Mouse (Mus musculus) kidney, adult 2 months (tissue): ENCODE measurements around the gene Cd207. TPM values are rescaled to one million over a fixed set of nuclear protein-coding genes. Genes with fewer than 3 reads are reported as not detected.

ENCODE experiments used
- DNase-seq: peaks from one replicate; pipeline ENCODE4 v3.0.0; 2021
- H3K27ac ChIP-seq: fragments of 200-500 bp; 2 replicates; pipeline ENCODE4 v1.5.1; 2012; ENCODE audit warnings: low read depth, low read length, control low read depth, inconsistent platforms; ENCODE audit not compliant: insufficient read depth
- H3K27me3 ChIP-seq: fragments of 200-500 bp; replicated peaks from 2 replicates; pipeline ENCODE4 v1.6.1; 2012; ENCODE audit warnings: mild to moderate bottlenecking, moderate library complexity, low read length, inconsistent platforms; ENCODE audit not compliant: control insufficient read depth, insufficient read depth
- H3K36me3 ChIP-seq: fragments of 200-500 bp; 2 replicates; pipeline ENCODE4 v1.6.1; 2012; ENCODE audit warnings: mild to moderate bottlenecking, moderate library complexity, low read length, inconsistent platforms; ENCODE audit not compliant: control insufficient read depth, insufficient read depth
- H3K4me1 ChIP-seq: fragments of 200-500 bp; 2 replicates; pipeline ENCODE4 v1.6.1; 2011; ENCODE audit warnings: low read length; ENCODE audit not compliant: control insufficient read depth, insufficient read depth
- H3K4me3 ChIP-seq: fragments of 200-500 bp; 2 replicates; pipeline ENCODE4 v1.5.1; 2011; ENCODE audit warnings: mild to moderate bottlenecking, low read depth, low read length, control low read depth; ENCODE audit not compliant: insufficient read depth
- CTCF ChIP-seq: fragments of 200-500 bp; conservative IDR thresholded peaks from 2 replicates; pipeline ENCODE4 v1.5.1; 2011; ENCODE audit warnings: low read depth, mild to moderate bottlenecking, control low read depth, low read length, moderate library complexity, mixed read lengths; ENCODE audit not compliant: insufficient read depth, insufficient read length
- POLR2A ChIP-seq: fragments of 200-500 bp; IDR thresholded peaks from one replicate; pipeline ENCODE4 v1.6.1; 2011; ENCODE audit warnings: low read depth, low read length, control low read depth
- WGBS: fragments of 180-500 bp; shearing (Covaris S2); methylation state at CpG from one replicate; pipeline ENCODE4 v1.1.7; 2018; 5-methylcytosine and 5-hydroxymethylcytosine counted together
- polyA plus RNA-seq: library from polyadenylated mRNA; depleted of rRNA; stranded (reverse); fragments of >200 nt; gene quantifications from 2 replicates; pipeline ENCODE4 v1.2.3, GENCODE M21; 2012

Gene Cd207
- polyA plus RNA-seq, 1 experiment, result 0.28 TPM

DNA sequence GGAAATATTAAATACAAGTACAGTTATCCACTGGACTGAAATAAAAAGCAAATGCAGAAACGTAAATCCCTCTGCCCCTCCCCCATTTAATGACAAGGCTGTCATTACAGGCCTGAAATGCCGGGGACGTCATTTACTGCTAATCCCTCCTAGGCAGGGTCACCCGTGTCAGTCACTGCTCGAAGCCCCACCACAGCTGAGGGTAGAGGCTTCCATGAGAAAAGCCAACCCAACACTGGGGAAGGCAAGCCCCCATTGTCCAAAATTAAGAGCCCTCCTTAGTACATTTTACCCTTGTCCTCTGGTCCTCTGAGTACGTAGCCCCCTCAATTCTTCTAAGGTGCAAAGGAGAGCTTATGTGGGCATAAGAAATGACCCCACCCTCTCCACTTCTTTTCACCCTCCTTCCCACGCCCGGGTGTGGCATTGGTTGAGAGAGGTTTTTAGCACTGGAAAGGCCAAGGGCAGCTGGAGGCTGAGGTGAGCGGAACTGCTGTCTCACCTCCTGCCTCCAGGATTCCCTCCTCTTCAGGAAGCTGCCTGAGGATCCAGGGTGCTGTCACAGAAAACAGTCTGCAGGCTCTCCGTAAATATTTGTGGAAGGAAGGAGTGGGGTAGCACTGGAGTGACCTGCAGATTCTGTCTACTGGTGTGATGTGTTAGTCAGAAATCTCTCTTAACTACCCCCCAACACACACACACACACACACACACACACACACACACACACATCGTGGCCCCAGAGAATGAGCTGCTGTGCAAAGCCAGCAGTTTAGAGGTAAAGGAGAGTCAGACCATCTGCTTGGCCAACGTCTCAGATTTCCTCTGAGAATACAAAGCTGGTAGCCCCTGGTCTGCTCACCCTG, 35.8 kb upstream of the Cd207 start:
- H3K27me3 ChIP-seq, result peaks cover 12% of the 10 kb centered on the region
- 11% methylated on average over 12 of the region's 12 CpGs for WGBS

DNA sequence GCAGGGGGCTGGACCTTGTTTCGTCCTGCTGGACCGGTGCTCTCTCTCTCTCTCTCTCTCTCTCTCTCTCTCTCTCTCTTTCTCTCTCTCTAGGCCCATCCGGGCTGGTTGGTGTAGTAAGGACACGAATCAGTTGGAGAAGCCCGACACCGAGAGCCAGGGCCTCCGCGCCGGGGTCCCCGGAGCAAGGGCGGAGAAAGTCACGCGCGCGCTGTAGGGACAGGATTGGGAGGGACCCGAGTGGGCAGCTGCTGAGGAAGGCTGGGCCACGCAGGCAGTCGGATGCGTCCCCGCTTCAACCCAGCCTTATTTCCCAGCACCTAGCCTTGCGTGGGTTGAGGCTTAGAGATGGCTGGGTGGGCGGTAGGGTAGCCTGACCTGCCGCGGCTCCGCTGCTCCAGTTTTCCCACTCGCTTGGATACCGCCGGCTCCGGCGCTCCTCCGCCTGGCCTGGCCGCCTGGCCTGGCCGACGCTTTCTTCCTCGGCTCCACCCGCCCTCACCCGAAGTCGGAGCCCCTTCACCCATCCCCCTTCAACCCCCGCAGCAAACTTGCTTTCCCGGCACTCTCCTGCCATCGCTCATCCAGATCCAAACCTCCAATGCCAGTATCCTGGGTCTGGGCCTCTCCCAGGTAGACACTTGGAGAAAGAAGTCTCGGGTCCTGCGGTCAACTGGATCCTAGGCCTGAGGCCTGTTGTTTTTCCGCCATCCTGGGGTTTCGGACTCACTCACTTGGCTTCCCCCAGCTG, 34.2 kb upstream of the Cd207 start:
- WGBS, result 6% methylated on average over 45 of the region's 45 CpGs
- no peak overlapping the region for H3K4me3 ChIP-seq
- no peak for TF ChIP-seq CTCF
- no peak for TF ChIP-seq POLR2A
- DNase-seq, result no peak
- H3K27me3 ChIP-seq, result peaks cover 12% of the 10 kb centered on the region
- H3K36me3 ChIP-seq, result no peaks in the 10 kb centered on the region
- H3K4me1 ChIP-seq, result no peaks in the 10 kb centered on the region
- H3K27ac ChIP-seq, result no peak overlapping the region

More for the DNA sequence above, 35.8 kb upstream of the Cd207 start:
- no peak overlapping the region for H3K4me3 ChIP-seq
- DNase-seq, result no peak
- H3K36me3 ChIP-seq, result no peaks in the 10 kb centered on the region
- H3K27ac ChIP-seq, result no peak overlapping the region
- H3K4me1 ChIP-seq, result no peaks in the 10 kb centered on the region
- TF ChIP-seq POLR2A (no peak), CTCF (no peak)

DNA sequence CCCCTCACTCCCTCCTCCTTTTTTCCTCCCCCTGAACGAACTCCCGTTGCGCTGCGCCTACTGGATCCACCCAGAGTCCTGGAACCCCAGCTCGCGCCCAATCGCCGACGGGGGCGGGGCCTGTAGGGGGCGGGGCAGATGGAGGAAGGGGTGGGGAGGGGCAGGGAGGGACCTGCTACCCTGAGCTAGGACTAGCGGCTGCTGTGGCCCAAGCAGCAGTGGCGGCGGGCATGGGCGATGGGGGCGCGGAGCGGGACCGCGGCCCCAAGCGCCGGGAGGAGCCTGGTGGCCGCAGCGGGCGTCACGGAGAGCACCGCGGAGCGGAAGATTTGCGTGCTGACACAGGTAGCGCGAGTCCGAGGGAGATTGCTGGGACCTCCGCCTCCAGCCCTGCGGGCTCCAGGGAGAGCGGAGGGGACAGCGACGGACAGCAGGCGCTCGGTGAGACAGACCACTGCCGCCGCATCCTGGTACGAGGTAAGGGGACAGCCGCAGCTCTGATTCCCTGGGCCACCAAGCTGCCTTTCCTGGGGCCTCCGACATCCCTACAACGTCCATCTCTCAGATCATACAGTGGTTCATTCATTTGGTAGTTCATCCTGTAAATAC, 33.5 kb upstream of the Cd207 start, which contains the start of gene Vax2:
Gene Vax2 (plus strand): TSS at position 198 of the 609 bp plus-strand sequence.
- Histone ChIP-seq H3K4me3 (peak within 1 kb of the TSS; percentile 14; the same call in 1 of the 2 replicates), H3K36me3 (no peaks in the 10 kb centered on the region), H3K4me1 (no peaks in the 10 kb centered on the region), H3K27ac (no peak within 1 kb of the TSS), H3K27me3 (peaks cover 12% of the 10 kb centered on the region)
- DNase-seq, result peak; percentile 73
- WGBS, result 2% methylated on average over 41 of the region's 46 CpGs
- no peak for TF ChIP-seq POLR2A

DNA sequence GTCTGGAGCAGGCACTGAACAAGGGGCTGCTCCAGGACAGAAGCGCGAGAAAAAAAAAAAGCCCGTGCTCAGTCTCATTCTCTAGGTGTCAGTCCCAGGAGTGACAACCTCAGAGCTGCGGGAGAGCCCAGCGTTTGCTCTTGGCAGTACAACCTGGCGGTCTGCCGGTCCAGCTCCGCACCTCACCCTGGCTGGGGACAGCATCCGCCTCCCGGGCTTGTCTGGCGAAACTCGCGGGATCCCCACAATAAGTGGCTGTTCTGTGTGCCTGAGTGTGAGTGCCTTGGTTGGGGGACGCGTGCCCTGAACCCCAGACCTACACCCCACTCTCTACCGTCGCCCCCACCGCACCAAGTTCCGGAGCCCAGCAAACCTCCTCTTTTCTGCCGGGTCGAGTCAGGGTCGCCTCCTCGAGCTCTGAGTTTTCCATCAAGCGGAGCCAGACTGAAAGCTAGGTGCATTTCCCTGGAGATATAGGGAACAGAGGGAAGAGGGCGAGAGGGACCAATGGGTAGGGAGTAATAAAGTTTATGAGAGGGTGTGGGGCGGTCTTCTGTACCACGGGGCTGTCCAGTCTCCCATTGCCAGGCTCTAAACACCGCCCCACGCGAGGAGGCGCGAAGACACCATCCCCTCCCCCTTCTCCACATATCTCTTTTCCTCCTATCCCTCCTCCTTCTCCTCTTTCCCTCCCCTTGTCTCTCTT, 32.9 kb upstream of the Cd207 start:
- no peaks in the 10 kb centered on the region for H3K36me3 ChIP-seq
- peaks cover 7% of the 10 kb centered on the region for H3K27me3 ChIP-seq
- 2% methylated on average over 32 of the region's 32 CpGs for WGBS
- H3K4me1 ChIP-seq, result no peaks in the 10 kb centered on the region
- no peak for DNase-seq
- peak overlapping the region; percentile 14; the same call in 1 of the 2 replicates for H3K4me3 ChIP-seq
- H3K27ac ChIP-seq, result no peak overlapping the region
- TF ChIP-seq POLR2A, result no peak
- no peak for TF ChIP-seq CTCF

DNA sequence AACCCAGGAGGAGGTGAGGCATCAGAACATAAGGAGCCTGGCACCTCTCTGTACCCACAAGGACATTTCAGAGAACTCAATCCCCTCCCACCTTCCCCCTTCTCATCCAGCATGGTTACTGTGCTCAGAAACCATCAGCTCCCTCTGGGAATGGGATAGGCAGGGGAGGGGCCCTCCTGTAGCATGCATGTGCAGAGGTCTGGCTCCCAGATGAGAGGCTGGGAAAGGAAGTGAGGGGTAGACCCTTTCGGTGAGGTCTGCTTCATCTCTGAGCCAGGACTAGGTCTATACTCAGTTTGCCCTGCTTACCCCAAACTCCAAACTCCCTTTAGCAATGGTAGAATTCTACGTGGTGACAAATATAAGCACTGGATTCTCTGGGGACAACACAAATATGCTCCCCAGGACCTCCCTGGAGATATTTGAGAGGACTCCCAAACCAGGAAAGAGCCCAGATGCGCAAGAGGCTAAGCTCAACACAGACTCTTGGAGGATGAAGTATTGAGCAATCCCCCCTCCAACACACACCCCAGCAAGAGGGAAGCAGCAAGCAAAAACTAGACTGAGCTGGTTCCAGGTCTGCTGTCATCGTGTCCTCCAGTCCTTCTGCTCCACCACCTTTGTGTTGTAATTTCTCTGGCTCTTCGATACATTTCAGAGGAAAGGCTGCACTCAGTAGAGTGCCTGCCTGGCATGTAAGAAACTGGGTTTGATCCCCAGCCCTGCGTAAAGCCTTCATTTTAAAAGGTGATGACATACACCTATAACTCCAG, 30.3 kb upstream of the Cd207 start:
- H3K4me1 ChIP-seq, result no peaks in the 10 kb centered on the region
- H3K27ac ChIP-seq, result no peak overlapping the region
- H3K4me3 ChIP-seq, result no peak overlapping the region
- no peaks in the 10 kb centered on the region for H3K36me3 ChIP-seq
- no peak for DNase-seq
- WGBS, result 6% methylated on average over 6 of the region's 6 CpGs
- no peak for TF ChIP-seq POLR2A
- TF ChIP-seq CTCF, result no peak
- H3K27me3 ChIP-seq, result peaks cover 6% of the 10 kb centered on the region

DNA sequence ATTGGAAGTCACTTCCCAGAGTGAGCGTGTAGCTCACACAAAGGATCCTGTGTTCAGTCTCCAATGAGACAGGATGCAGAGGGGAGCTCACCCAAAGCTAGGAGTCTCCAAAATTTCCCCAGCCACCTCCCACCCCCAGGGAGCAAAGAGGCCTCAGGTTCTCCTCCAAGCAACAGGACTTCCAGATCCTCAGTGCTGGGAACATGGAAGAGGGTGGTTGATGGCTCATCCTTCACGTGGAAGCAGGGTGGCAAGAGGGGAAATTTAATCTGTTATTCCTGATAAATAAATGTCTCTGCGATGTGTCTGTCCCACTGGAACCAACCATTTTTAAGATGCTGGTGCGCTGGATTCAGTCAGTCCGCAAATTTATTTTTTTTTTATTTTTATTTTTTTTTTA, 27.0 kb upstream of the Cd207 start:
- Histone ChIP-seq H3K27ac (no peak overlapping the region), H3K4me3 (no peak overlapping the region), H3K27me3 (peaks cover 12% of the 10 kb centered on the region), H3K4me1 (no peaks in the 10 kb centered on the region), H3K36me3 (no peaks in the 10 kb centered on the region)
- TF ChIP-seq CTCF (no peak), POLR2A (no peak)
- DNase-seq, result no peak
- WGBS, result 29% methylated on average over 5 of the region's 5 CpGs
